17 mouse cellular contexts compared by ENCODE assay signal in the genomic region with DNA sequence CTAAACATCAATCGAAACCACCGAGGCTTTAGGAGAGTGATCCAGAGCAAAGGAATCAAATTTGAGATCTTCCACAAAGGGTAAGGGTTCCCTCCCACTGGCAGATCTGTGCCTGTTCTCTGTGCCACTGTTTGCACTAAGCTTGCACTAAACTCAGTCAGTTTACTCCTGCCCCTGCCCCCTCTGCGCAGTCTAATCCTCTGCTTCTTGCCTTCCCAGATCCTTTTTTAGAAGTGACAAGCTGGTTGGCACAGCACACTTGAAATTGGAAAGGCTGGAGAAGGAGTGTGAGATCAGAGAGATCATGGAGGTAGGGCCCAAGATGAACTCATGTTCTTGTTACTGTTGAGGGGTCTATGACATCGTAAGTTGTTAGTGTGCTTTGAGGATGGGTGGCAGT. TPM values are rescaled to one million over a fixed set of nuclear protein-coding genes. Genes with fewer than 3 reads are reported as not detected.
"Had no signal": no experiment of that assay in that cellular context is flagged by ENCODE, and none has a peak within 500 bp of the region (broad histone marks: within the 10 kb centered on the region; RNA-seq: fewer than 3 reads in every experiment).

No protein-coding gene starts in this region.

- H3K4me3 ChIP-seq: layer of hippocampus, adult 2 months; liver, embryonic 13.5 days; midbrain, embryonic 12.5 days; midbrain, embryonic 15.5 days; myocyte; neural tube, embryonic 13.5 days had no signal

- ATAC-seq: midbrain, embryonic 15.5 days had no signal

- H3K27me3 ChIP-seq: liver, embryonic 13.5 days; midbrain, embryonic 12.5 days; midbrain, embryonic 15.5 days; neural tube, embryonic 13.5 days had no signal

- H3K9ac ChIP-seq: liver, embryonic 13.5 days; midbrain, embryonic 12.5 days; midbrain, embryonic 15.5 days; neural tube, embryonic 13.5 days had no signal

- H3K4me2 ChIP-seq: liver, embryonic 13.5 days; midbrain, embryonic 12.5 days; midbrain, embryonic 15.5 days; neural tube, embryonic 13.5 days had no signal

- DNase-seq: kidney, adult 2 months; kidney, postnatal 25 days; layer of hippocampus, adult 9-11 months; liver, embryonic 13.5 days; lung, adult 2 months; lung, postnatal 14 days; lung, postnatal 4 days; retina, postnatal 1 day; thymus, postnatal 25 days had no signal

- H3K4me1 ChIP-seq: liver, embryonic 13.5 days; midbrain, embryonic 15.5 days; neural tube, embryonic 13.5 days had no signal

- H3K27ac ChIP-seq: kidney, postnatal 0 days; layer of hippocampus, adult 2 months; liver, embryonic 13.5 days; midbrain, embryonic 12.5 days; midbrain, embryonic 15.5 days; neural tube, embryonic 13.5 days; stomach, postnatal 0 days had no signal

- H3K9me3 ChIP-seq: liver, embryonic 13.5 days; midbrain, embryonic 12.5 days; midbrain, embryonic 15.5 days; neural tube, embryonic 13.5 days had no signal

RNA-seq across cellular contexts. Expression of gene Orc1, which starts 52.4 kb away (rescaled TPM):
- polyA plus RNA-seq: liver, adult 2 months had no signal
